Mouse (Mus musculus): ENCODE data around the gene Bfar. TPM values are rescaled to one million over a fixed set of nuclear protein-coding genes. Genes with fewer than 3 reads are reported as not detected.
"Not testable (repeated sequence)": the region's sequence is repeated elsewhere in the genome, so short reads cannot be mapped to it uniquely, and the experiment has no call there.

Gene Bfar
- polyA plus RNA-seq, 1 experiment from 2014 or later = 46.7 TPM

- H3K4me3 ChIP-seq (ENCODE audit: low read length) = peak within 1 kb of the TSS; percentile 83
- peak; percentile 88 for ATAC-seq (ENCODE audit: low read depth)
- 0 out of 2 replicates have a peak, but pooled peaks cover 5% of the 10 kb centered on the region for H3K36me3 ChIP-seq (ENCODE audit: control insufficient read depth, insufficient read depth, low read length)
- H3K9ac ChIP-seq (ENCODE audit: low read length) = peak within 1 kb of the TSS; percentile 86
- H3K4me2 ChIP-seq (ENCODE audit: low read depth, low read length) = peak within 1 kb of the TSS; percentile 74
- no peaks in the 10 kb centered on the region for H3K27me3 ChIP-seq (ENCODE audit: control insufficient read depth, insufficient read depth, low read depth, low read length)
- H3K27ac ChIP-seq (ENCODE audit: low read length) = peak within 1 kb of the TSS; percentile 73
- peaks cover 3% of the 10 kb centered on the region for H3K4me1 ChIP-seq (replicated peaks; ENCODE audit: control insufficient read depth, insufficient read depth, low read length)
- H3K9me3 ChIP-seq (ENCODE audit: control insufficient read depth, low read length) = no peaks in the 10 kb centered on the region
- WGBS = under 1% methylated on average over 35 of the region's 35 CpGs
These were observed 3.7 kb upstream of the Bfar start, which contains the start of gene Parn for GRCm38 (mm10) chr16:13667878-13668343. Gene Parn (minus strand): TSS chr16:13668170.

GRCm38 (mm10) chr16:13668402-13669108 lies 3.1 kb upstream of the Bfar start:
- no peak for ATAC-seq (ENCODE audit: low read depth)
- Histone ChIP-seq H3K4me2 (ENCODE audit: low read depth, low read length) (peak overlapping the region; percentile 74), H3K4me1 (replicated peaks; ENCODE audit: control insufficient read depth, insufficient read depth, low read length) (peaks cover 6% of the 10 kb centered on the region), H3K27me3 (ENCODE audit: control insufficient read depth, insufficient read depth, low read depth, low read length) (no peaks in the 10 kb centered on the region), H3K4me3 (ENCODE audit: low read length) (peak overlapping the region; percentile 83), H3K36me3 (ENCODE audit: control insufficient read depth, insufficient read depth, low read length) (0 out of 2 replicates have a peak, but pooled peaks cover 3% of the 10 kb centered on the region), H3K27ac (ENCODE audit: low read length) (peak overlapping the region; percentile 61), H3K9me3 (ENCODE audit: control insufficient read depth, low read length) (no peaks in the 10 kb centered on the region), H3K9ac (ENCODE audit: low read length) (peak overlapping the region; percentile 86)
- 69% methylated on average over 10 of the region's 10 CpGs for WGBS

GRCm38 (mm10) chr16:13669282-13669681 lies 2.4 kb upstream of the Bfar start:
- H3K27ac ChIP-seq (ENCODE audit: low read length) = no peak overlapping the region
- no peaks in the 10 kb centered on the region for H3K9me3 ChIP-seq (ENCODE audit: control insufficient read depth, low read length)
- no peak overlapping the region for H3K4me2 ChIP-seq (ENCODE audit: low read depth, low read length)
- H3K9ac ChIP-seq (ENCODE audit: low read length) = no peak overlapping the region
- peaks cover 6% of the 10 kb centered on the region for H3K4me1 ChIP-seq (replicated peaks; ENCODE audit: control insufficient read depth, insufficient read depth, low read length)
- H3K27me3 ChIP-seq (ENCODE audit: control insufficient read depth, insufficient read depth, low read depth, low read length) = no peaks in the 10 kb centered on the region
- no peak for ATAC-seq (ENCODE audit: low read depth)
- WGBS = 91% methylated on average over 1 of the region's 1 CpGs
- H3K4me3 ChIP-seq (ENCODE audit: low read length) = no peak overlapping the region
- H3K36me3 ChIP-seq (ENCODE audit: control insufficient read depth, insufficient read depth, low read length) = 0 out of 2 replicates have a peak, but pooled peaks cover 2% of the 10 kb centered on the region

- not testable (repeated sequence) for H3K9me3 ChIP-seq (ENCODE audit: control insufficient read depth, low read length); ATAC-seq (ENCODE audit: low read depth); H3K4me1 ChIP-seq (replicated peaks; ENCODE audit: control insufficient read depth, insufficient read depth, low read length); H3K36me3 ChIP-seq (ENCODE audit: control insufficient read depth, insufficient read depth, low read length); H3K9ac ChIP-seq (ENCODE audit: low read length); H3K27me3 ChIP-seq (ENCODE audit: control insufficient read depth, insufficient read depth, low read depth, low read length); H3K27ac ChIP-seq (ENCODE audit: low read length)
- WGBS = 58% methylated on average over 5 of the region's 5 CpGs
- peak overlapping the region; percentile 99; the same call in 1 of the 2 replicates for H3K4me3 ChIP-seq (ENCODE audit: low read length)
- peak overlapping the region; percentile 75 for H3K4me2 ChIP-seq (ENCODE audit: low read depth, low read length)
These were observed 762 bp upstream of the Bfar start for GRCm38 (mm10) chr16:13670896-13671295.

- Histone ChIP-seq H3K4me3 (ENCODE audit: low read length) (peak overlapping the region; percentile 99), H3K9ac (ENCODE audit: low read length) (peak overlapping the region; percentile 93), H3K9me3 (ENCODE audit: control insufficient read depth, low read length) (no peaks in the 10 kb centered on the region), H3K36me3 (ENCODE audit: control insufficient read depth, insufficient read depth, low read length) (peaks cover 6% of the 10 kb centered on the region; the same call in 1 of the 2 replicates), H3K27ac (ENCODE audit: low read length) (peak overlapping the region; percentile 68), H3K4me2 (ENCODE audit: low read depth, low read length) (peak overlapping the region; percentile 79), H3K27me3 (ENCODE audit: control insufficient read depth, insufficient read depth, low read depth, low read length) (no peaks in the 10 kb centered on the region), H3K4me1 (replicated peaks; ENCODE audit: control insufficient read depth, insufficient read depth, low read length) (peaks cover 6% of the 10 kb centered on the region)
- under 1% methylated on average over 20 of the region's 20 CpGs for WGBS
- ATAC-seq (ENCODE audit: low read depth) = peak; percentile 55
These were observed 784 bp downstream of the Bfar start for GRCm38 (mm10) chr16:13672386-13672898.

- ATAC-seq (ENCODE audit: low read depth) = no peak
- peaks cover 6% of the 10 kb centered on the region for H3K4me1 ChIP-seq (replicated peaks; ENCODE audit: control insufficient read depth, insufficient read depth, low read length)
- H3K27me3 ChIP-seq (ENCODE audit: control insufficient read depth, insufficient read depth, low read depth, low read length) = no peaks in the 10 kb centered on the region
- 73% methylated on average over 5 of the region's 5 CpGs for WGBS
- H3K9ac ChIP-seq (ENCODE audit: low read length) = no peak overlapping the region
- peak overlapping the region; percentile 99; the same call in 1 of the 2 replicates for H3K4me3 ChIP-seq (ENCODE audit: low read length)
- H3K27ac ChIP-seq (ENCODE audit: low read length) = no peak overlapping the region
- H3K9me3 ChIP-seq (ENCODE audit: control insufficient read depth, low read length) = no peaks in the 10 kb centered on the region
- H3K4me2 ChIP-seq (ENCODE audit: low read depth, low read length) = peak overlapping the region; percentile 79
- H3K36me3 ChIP-seq (ENCODE audit: control insufficient read depth, insufficient read depth, low read length) = peaks cover 7% of the 10 kb centered on the region; the same call in 1 of the 2 replicates
These were observed 1.5 kb downstream of the Bfar start for GRCm38 (mm10) chr16:13673114-13673513.

- no peak overlapping the region for H3K27ac ChIP-seq (ENCODE audit: low read length)
- WGBS = 86% methylated on average over 3 of the region's 3 CpGs
- H3K4me3 ChIP-seq (ENCODE audit: low read length) = no peak overlapping the region
- peaks cover 7% of the 10 kb centered on the region; the same call in 1 of the 2 replicates for H3K36me3 ChIP-seq (ENCODE audit: control insufficient read depth, insufficient read depth, low read length)
- no peaks in the 10 kb centered on the region for H3K27me3 ChIP-seq (ENCODE audit: control insufficient read depth, insufficient read depth, low read depth, low read length)
- no peak for ATAC-seq (ENCODE audit: low read depth)
- no peak overlapping the region for H3K9ac ChIP-seq (ENCODE audit: low read length)
- H3K9me3 ChIP-seq (ENCODE audit: control insufficient read depth, low read length) = no peaks in the 10 kb centered on the region
- H3K4me1 ChIP-seq (replicated peaks; ENCODE audit: control insufficient read depth, insufficient read depth, low read length) = peaks cover 6% of the 10 kb centered on the region
- H3K4me2 ChIP-seq (ENCODE audit: low read depth, low read length) = no peak overlapping the region
These were observed 2.9 kb downstream of the Bfar start for GRCm38 (mm10) chr16:13674511-13674910.

GRCm38 (mm10) chr16:13678601-13679319 lies 7.1 kb downstream of the Bfar start:
- Histone ChIP-seq H3K9me3 (ENCODE audit: control insufficient read depth, low read length) (no peaks in the 10 kb centered on the region), H3K4me1 (replicated peaks; ENCODE audit: control insufficient read depth, insufficient read depth, low read length) (no peaks in the 10 kb centered on the region), H3K4me2 (ENCODE audit: low read depth, low read length) (no peak overlapping the region), H3K4me3 (ENCODE audit: low read length) (no peak overlapping the region), H3K27ac (ENCODE audit: low read length) (no peak overlapping the region), H3K36me3 (ENCODE audit: control insufficient read depth, insufficient read depth, low read length) (peaks cover 7% of the 10 kb centered on the region; the same call in 1 of the 2 replicates), H3K9ac (ENCODE audit: low read length) (no peak overlapping the region), H3K27me3 (ENCODE audit: control insufficient read depth, insufficient read depth, low read depth, low read length) (no peaks in the 10 kb centered on the region)
- ATAC-seq (ENCODE audit: low read depth) = no peak
- 83% methylated on average over 3 of the region's 3 CpGs for WGBS

GRCm38 (mm10) chr16:13698998-13699397 lies 27.3 kb downstream of the Bfar start:
- H3K4me1 ChIP-seq (replicated peaks; ENCODE audit: control insufficient read depth, insufficient read depth, low read length) = no peaks in the 10 kb centered on the region
- H3K4me3 ChIP-seq (ENCODE audit: low read length) = no peak overlapping the region
- no peaks in the 10 kb centered on the region for H3K27me3 ChIP-seq (ENCODE audit: control insufficient read depth, insufficient read depth, low read depth, low read length)
- 87% methylated on average over 7 of the region's 7 CpGs for WGBS
- H3K4me2 ChIP-seq (ENCODE audit: low read depth, low read length) = no peak overlapping the region
- H3K27ac ChIP-seq (ENCODE audit: low read length) = no peak overlapping the region
- H3K9ac ChIP-seq (ENCODE audit: low read length) = no peak overlapping the region
- ATAC-seq (ENCODE audit: low read depth) = no peak
- peaks cover 27% of the 10 kb centered on the region for H3K36me3 ChIP-seq (ENCODE audit: control insufficient read depth, insufficient read depth, low read length)
- no peaks in the 10 kb centered on the region for H3K9me3 ChIP-seq (ENCODE audit: control insufficient read depth, low read length)
